Mouse (Mus musculus) layer of hippocampus, postnatal 14 days (tissue): ENCODE measurements around the gene Gm38431. TPM values are rescaled to one million over a fixed set of nuclear protein-coding genes. Genes with fewer than 3 reads are reported as not detected.

ENCODE experiments used
- DNase-seq, 2 experiments: peaks; one replicate each; pipeline ENCODE4 v3.0.0; 2021 to 2022; ENCODE audit warnings: low spot score in 2 of 2, mixed read lengths in 1 of 2
- total RNA-seq, 2 experiments: library from RNA; stranded (reverse); gene quantifications; 2 replicates each; pipeline ENCODE4 v1.2.3; 2021

Gm38431 gene
- total RNA-seq, 2 experiments from 2014 or later: 1.8 to 2.0 TPM

GRCm38 (mm10) chr9:21043563-21043962, 48.2 kb downstream of the Gm38431 start:
- DNase-seq: no peak

GRCm38 (mm10) chr9:21041308-21041707, 50.5 kb downstream of the Gm38431 start:
- peak in 1 of 2 experiments; percentile 82 for DNase-seq

GRCm38 (mm10) chr9:21039779-21040178, 52.0 kb downstream of the Gm38431 start:
- DNase-seq: no peak

GRCm38 (mm10) chr9:21037481-21037891, 54.3 kb downstream of the Gm38431 start:
- DNase-seq: peak; percentile 26 to 66

GRCm38 (mm10) chr9:21036666-21037065, 55.1 kb downstream of the Gm38431 start:
- DNase-seq: peak in 1 of 2 experiments; percentile 21

GRCm38 (mm10) chr9:21036161-21036560, 55.6 kb downstream of the Gm38431 start:
- DNase-seq: no peak

- no peak for DNase-seq
These were observed 56.2 kb downstream of the Gm38431 start for GRCm38 (mm10) chr9:21035586-21035985.

GRCm38 (mm10) chr9:21034481-21035085, 57.2 kb downstream of the Gm38431 start:
- no peak for DNase-seq

GRCm38 (mm10) chr9:21033136-21033535, 58.7 kb downstream of the Gm38431 start:
- DNase-seq: peak; percentile 52 to 78

GRCm38 (mm10) chr9:21032491-21032890, 59.3 kb downstream of the Gm38431 start:
- DNase-seq: no peak

GRCm38 (mm10) chr9:21031896-21032351, 59.9 kb downstream of the Gm38431 start, which contains the start of gene Icam5:
TSS of gene Icam5 (plus strand) at chr9:21032073.
- peak in 1 of 2 experiments; percentile 88 for DNase-seq

- peak; percentile 78 to 80 for DNase-seq
These were observed 60.4 kb downstream of the Gm38431 start for GRCm38 (mm10) chr9:21031251-21031895.

- DNase-seq: peak; percentile 79 to 89
These were observed 61.0 kb downstream of the Gm38431 start for GRCm38 (mm10) chr9:21030781-21031250.

GRCm38 (mm10) chr9:21030055-21030600, 61.7 kb downstream of the Gm38431 start:
- no peak for DNase-seq

GRCm38 (mm10) chr9:21029291-21030054, 62.3 kb downstream of the Gm38431 start, which contains the start of gene Icam4:
TSS of gene Icam4 (plus strand) at chr9:21029373.
- peak; percentile 59 to 77 for DNase-seq

GRCm38 (mm10) chr9:21028560-21029110, 63.2 kb downstream of the Gm38431 start:
- no peak for DNase-seq

- DNase-seq: no peak
These were observed 64.0 kb downstream of the Gm38431 start for GRCm38 (mm10) chr9:21027774-21028290.

GRCm38 (mm10) chr9:21026849-21027248, 64.9 kb downstream of the Gm38431 start:
- DNase-seq: no peak

GRCm38 (mm10) chr9:21025258-21025810, 66.5 kb downstream of the Gm38431 start:
- DNase-seq: no peak

GRCm38 (mm10) chr9:21022726-21023125, 69.1 kb downstream of the Gm38431 start:
- no peak for DNase-seq
